Mouse (Mus musculus): ENCODE data around the gene Tarsl2. TPM values are rescaled to one million over a fixed set of nuclear protein-coding genes. Genes with fewer than 3 reads are reported as not detected.

Gene Tarsl2
- total RNA-seq, 2 experiments from 2014 or later: 31.3 to 35.3 TPM

GRCm38 (mm10) chr7:65710301-65710700, 65.6 kb downstream of the Tarsl2 start:
- no peak for TF ChIP-seq CTCF (conservative IDR thresholded peaks at IDR 0.05)
- Histone ChIP-seq H3K4me3 (no peak overlapping the region), H3K27ac (no peak overlapping the region)
- DNase-seq (ENCODE audit: low spot score in 2 of 2): no peak

GRCm38 (mm10) chr7:65713782-65714181, 69.1 kb downstream of the Tarsl2 start:
- H3K4me3 ChIP-seq: no peak overlapping the region
- TF ChIP-seq CTCF (conservative IDR thresholded peaks at IDR 0.05): peak; percentile 16; the same call in 1 of the 2 replicates
- DNase-seq (ENCODE audit: low spot score in 2 of 2): no peak

GRCm38 (mm10) chr7:65714304-65714703, 69.6 kb downstream of the Tarsl2 start:
- no peak for TF ChIP-seq CTCF (conservative IDR thresholded peaks at IDR 0.05)
- no peak overlapping the region for H3K27ac ChIP-seq
- H3K4me3 ChIP-seq: no peak overlapping the region
- DNase-seq (ENCODE audit: low spot score in 2 of 2): no peak

More at GRCm38 (mm10) chr7:65713782-65714181, 69.1 kb downstream of the Tarsl2 start:
- H3K27ac ChIP-seq: no peak overlapping the region

- Histone ChIP-seq H3K27ac (no peak overlapping the region), H3K4me3 (no peak overlapping the region)
- peak; percentile 70 for TF ChIP-seq CTCF (conservative IDR thresholded peaks at IDR 0.05)
- no peak for DNase-seq (ENCODE audit: low spot score in 2 of 2)
Observed at GRCm38 (mm10) chr7:65734024-65734423, 89.3 kb downstream of the Tarsl2 start.

GRCm38 (mm10) chr7:65735261-65735660, 90.6 kb downstream of the Tarsl2 start:
- TF ChIP-seq CTCF (conservative IDR thresholded peaks at IDR 0.05): no peak
- Histone ChIP-seq H3K27ac (no peak overlapping the region), H3K4me3 (no peak overlapping the region)
- DNase-seq (ENCODE audit: low spot score in 2 of 2): no peak

- DNase-seq (ENCODE audit: low spot score in 2 of 2): no peak
- Histone ChIP-seq H3K27ac (no peak overlapping the region), H3K4me3 (no peak overlapping the region)
- TF ChIP-seq CTCF (conservative IDR thresholded peaks at IDR 0.05): no peak
Observed at GRCm38 (mm10) chr7:65737286-65738040, 92.8 kb downstream of the Tarsl2 start.

Other genes starting within 250 kb of the Tarsl2 start
- gene Tjp1, start 117.1 kb upstream of the Tarsl2 start, total RNA-seq (2021): 100 to 1,000 TPM; 141 to 174 TPM
- 10 to 100 TPM; 41.3 to 48.2 TPM for gene Tm2d3, start 46.3 kb downstream of the Tarsl2 start, total RNA-seq (2021)
- 10 to 100 TPM; 16.4 to 17.1 TPM for gene Pcsk6, start 216.8 kb downstream of the Tarsl2 start, total RNA-seq (2021)

Data from layer of hippocampus, adult 2 months (tissue).